Mouse (Mus musculus) urinary bladder, postnatal 36 days (tissue): ENCODE measurements around the gene 4930539E08Rik.

Experiments used
- DNase-seq, 2 experiments: peaks; one replicate each; pipeline ENCODE4 v3.0.0; 2022; ENCODE audit warnings: low spot score in 2 of 2, mixed read lengths in 1 of 2

4930539E08Rik gene

GRCm38 (mm10) chr17:28915060-28915628, at the start of gene 4930539E08Rik:
4930539E08Rik (minus strand) TSS chr17:28915324.
- no peak for DNase-seq

DNA sequence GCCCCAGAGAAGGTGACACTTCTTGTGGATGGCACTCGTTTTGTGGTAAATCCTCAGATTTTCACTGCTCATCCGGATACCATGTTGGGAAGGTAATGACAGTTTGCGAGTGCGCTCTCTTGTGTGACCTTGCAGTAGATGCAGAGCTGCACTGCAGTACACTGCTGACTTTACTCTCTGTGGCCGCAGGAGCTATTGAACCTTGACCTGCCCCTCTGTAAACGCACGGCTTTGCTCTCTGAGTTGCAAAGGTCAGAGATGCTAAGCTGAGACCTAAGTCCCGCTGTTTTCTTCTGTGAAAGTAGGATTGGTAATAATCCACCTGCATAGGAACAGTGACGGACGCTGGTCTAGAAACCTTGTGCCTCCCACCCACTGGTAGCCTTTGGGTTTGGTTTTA, 46.5 kb upstream of the 4930539E08Rik start:
- no peak for DNase-seq

DNA sequence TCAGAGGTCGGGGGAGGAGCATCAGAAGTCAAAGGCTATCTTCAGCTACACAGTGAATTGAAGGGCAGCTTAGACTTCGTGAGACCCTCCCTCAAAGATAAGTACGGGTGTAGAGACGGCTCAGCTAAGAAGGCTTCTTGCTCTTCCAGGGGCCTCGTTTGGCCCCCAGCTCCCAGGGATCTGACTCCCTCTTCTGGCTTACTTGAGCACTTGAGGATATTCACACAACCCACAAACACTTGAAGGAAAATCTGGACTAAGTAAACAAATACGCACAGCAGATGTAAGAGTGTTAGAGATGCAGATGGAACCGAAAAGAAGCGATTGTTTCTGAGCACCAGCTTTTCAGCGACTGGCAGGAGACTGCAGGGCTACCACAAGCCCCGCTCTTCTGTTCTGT, 45.5 kb upstream of the 4930539E08Rik start:
- DNase-seq: no peak

DNA sequence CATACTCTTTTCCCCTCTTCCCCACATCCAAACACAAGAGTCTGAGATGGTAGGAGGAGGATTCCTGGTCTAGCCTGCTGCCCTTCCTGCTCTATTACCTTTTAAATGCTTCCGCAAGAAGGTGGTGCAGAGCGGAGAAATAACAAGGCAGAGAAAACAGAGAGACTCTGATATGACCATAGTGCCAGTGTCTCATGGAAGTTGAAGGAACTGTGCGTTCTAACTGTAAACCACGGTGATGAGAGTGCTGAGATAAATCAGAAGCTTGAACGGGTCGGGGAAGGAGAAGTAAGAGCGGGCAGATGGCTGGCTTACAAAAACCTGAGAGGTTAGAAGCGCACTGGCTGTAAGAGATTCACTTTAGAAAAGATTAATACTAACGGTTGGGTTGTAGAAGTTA, 39.3 kb upstream of the 4930539E08Rik start:
- DNase-seq: no peak

DNA sequence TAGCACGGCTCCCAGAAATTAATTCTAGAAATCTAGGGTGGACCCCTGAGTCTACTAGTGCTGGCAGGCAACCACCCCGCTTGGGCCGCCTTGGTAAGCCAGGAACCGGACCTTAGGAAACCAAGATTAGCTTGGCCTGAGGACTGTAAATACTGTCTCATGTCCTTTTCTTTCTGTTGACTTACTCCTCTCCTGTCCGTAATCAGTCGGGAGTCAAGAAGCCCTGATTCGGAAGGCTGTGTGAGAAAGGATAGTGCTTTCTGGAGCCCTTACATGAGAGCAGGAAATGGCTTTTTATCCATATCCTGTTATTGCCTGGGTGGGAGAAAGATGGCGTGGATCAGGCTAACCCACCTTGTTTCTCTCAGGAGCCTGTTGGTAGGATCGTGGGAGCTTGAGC, 38.1 kb upstream of the 4930539E08Rik start:
- no peak for DNase-seq

DNA sequence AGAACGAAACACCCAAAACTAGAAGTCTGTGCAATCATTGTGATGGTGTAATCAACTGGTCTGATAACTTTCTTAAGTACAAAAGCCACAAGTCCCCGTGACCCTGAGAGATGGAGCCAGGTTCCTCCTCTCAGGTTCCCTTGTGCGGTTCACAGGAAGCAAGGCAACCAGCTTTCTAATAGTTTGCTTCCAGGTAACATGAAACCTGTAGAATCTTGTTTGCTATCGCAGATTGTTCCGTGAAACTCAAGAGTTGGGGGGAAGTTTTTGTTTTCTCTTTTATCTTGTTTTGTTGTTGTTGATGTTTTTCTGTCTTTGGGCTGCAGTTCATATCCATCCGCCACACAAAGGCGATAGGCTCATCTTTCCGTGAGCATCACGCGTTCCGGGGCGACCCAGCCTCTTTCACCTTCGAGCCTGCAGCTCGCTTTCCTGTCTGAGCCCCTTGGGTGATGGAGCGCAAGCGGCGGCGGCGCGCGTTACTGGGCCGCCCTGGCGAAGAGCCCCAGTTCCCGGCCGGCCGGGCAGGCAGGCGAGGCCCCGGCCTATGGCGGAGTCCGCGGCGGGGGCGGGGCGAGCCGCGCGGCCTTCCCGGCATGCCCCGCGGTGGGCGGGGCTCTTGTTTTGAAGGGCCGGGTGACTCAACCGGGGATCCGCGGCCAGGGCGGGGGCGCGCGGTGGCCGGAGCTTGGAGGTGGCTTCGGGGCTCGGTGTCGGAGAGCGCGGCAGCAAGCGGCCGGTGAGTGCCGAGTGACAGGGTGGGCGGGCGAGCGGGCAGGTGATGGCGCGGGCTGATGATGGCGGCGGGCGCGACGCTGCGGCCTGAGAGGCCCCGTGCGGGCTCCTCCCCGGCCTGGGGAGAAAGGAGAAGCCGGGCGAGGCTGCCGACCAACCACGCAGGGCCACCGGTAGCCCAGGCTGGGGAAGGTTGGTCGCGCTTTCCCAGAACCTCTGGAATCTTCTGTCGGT, 37.0 kb upstream of the 4930539E08Rik start, which contains the start of gene Kctd20:
TSS of gene Kctd20 (plus strand) at position 120 of the 969 bp plus-strand sequence.
- DNase-seq: peak; percentile 90 to 91

- DNase-seq: no peak
Measured at GRCm38 (mm10) chr17:28950751-28951150, 35.6 kb upstream of the 4930539E08Rik start.

GRCm38 (mm10) chr17:28948661-28949060, 33.5 kb upstream of the 4930539E08Rik start:
- no peak for DNase-seq

- no peak for DNase-seq
Measured at GRCm38 (mm10) chr17:28947011-28947939, 32.2 kb upstream of the 4930539E08Rik start.

GRCm38 (mm10) chr17:28944481-28944880, 29.4 kb upstream of the 4930539E08Rik start:
- no peak for DNase-seq

GRCm38 (mm10) chr17:28943740-28944139, 28.6 kb upstream of the 4930539E08Rik start, which contains the start of gene Pxt1:
Pxt1 (minus strand) TSS chr17:28943840.
- no peak for DNase-seq

GRCm38 (mm10) chr17:28942101-28942500, 27.0 kb upstream of the 4930539E08Rik start:
- DNase-seq: no peak

GRCm38 (mm10) chr17:28940776-28941555, 25.8 kb upstream of the 4930539E08Rik start:
- no peak for DNase-seq

- DNase-seq: no peak
Measured at GRCm38 (mm10) chr17:28936622-28937345, 21.7 kb upstream of the 4930539E08Rik start.

- no peak for DNase-seq
Measured at GRCm38 (mm10) chr17:28936133-28936532, 21.0 kb upstream of the 4930539E08Rik start.

DNA sequence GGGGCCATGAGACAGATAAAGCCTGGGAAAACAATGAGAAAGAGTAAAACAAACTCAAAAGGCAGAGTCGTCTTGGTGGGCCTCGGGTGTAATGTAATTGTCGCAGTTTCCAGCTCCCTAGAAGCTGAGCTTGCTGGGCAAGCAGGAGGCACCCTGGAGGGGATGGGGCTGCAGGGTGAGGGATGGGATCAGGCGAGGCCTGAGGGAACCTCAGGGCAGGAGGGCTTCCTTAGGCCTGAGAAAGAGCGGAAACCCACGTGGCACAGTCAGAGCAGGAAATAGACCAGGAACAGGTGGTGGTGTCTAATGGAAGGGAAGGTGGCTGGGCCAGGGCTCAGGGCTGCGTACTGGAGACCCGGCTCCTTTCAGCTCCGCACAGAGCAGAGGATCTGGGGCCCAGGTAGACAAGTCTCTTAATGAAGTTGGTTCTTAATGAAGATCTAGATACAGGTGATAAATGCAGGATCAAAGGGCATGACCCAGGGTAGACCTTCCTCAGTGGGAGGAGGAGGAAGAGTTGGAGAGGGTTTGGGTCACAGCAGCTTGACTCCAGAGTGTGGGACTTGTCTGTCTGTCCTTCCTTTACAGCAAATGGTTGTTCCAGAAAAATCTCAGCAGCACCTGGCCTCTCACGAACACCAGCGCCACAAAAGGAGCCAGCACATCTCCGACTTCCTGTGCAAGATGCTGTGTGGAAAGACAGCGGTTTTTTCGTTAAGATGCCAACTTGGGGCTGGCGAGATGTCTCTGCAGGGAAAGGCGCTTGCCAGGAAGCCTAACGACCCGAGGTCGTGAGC, 19.2 kb upstream of the 4930539E08Rik start:
- no peak for DNase-seq

DNA sequence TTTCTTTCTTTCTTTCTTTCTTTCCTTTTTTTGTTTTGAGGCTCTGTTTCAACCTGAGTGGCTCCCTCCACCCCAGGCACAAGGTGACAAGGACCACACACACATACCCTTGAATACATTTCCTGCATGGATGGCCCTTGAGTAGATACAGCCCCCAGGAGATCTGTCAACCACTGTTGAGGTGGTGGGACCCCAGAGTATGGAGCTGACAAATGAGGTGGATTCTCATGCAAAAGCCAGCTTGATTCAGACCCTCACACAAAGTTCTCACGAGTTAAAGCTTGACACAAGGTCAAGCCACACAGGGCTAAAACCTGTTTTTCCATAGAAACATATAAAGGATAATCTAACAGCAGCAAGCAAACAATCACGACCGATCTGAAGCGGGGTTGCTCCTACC, 17.1 kb upstream of the 4930539E08Rik start:
- no peak for DNase-seq

- no peak for DNase-seq
Measured at GRCm38 (mm10) chr17:28931436-28932211, 16.5 kb upstream of the 4930539E08Rik start.
